Mouse (Mus musculus): Measurements from ENCODE around the gene Hs6st2. TPM values are rescaled to one million over a fixed set of nuclear protein-coding genes. Genes with fewer than 3 reads are reported as not detected.

Hs6st2 gene
- polyA plus RNA-seq, 1 experiment from 2014 or later: 8.8 TPM

DNA sequence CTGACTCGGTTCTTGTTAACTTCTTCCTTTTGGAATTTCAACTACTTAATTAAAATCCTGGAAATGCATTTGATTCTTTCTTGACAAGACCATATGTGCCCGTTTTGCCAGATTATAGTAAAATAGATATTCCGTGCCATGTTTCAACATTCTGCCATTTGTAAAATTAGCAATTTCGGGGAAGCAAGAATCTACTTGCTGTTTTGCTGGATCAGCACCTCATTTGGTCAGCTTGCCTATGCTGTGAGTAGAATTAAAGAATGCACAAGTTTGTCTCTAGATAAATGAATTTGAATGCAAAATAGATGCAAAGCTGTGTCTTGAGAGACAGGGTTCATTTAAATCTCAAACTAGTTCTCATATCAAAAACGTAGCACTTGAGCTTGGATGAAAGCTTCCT lies 142.0 kb downstream of the Hs6st2 start:
- no peak overlapping the region for H3K27ac ChIP-seq
- H3K9ac ChIP-seq: no peak overlapping the region
- no peak overlapping the region for H3K4me3 ChIP-seq
- H3K4me1 ChIP-seq (replicated peaks): no peaks in the 10 kb centered on the region
- ATAC-seq (replicated peaks; ENCODE audit: insufficient number of reproducible peaks, insufficient read depth, low FRiP score, low read depth): no peak
- H3K9me3 ChIP-seq (replicated peaks): no peaks in the 10 kb centered on the region
- WGBS: 77% methylated on average over 5 of the region's 5 CpGs
- H3K36me3 ChIP-seq: no peaks in the 10 kb centered on the region
- no peak overlapping the region for H3K4me2 ChIP-seq
- no peaks in the 10 kb centered on the region for H3K27me3 ChIP-seq

DNA sequence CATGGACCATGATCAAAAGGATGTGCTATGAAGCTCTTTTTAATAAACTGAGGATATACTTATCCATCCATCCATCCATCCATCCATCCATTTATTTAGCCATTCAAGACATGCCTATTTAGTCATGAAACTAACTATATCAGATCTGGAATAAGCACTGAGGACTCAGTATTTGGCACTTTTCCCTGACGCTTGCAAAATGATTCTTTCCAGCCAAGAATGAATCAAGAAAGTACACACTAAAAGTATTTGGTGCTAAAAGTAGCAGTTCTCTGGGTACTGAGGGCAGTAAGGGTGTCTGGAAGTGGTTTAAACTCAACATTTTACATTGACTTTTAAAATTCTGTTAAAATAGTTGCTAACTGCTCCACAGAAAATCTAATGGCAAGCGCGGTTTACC lies 144.6 kb downstream of the Hs6st2 start:
- no peaks in the 10 kb centered on the region for H3K27me3 ChIP-seq
- H3K9ac ChIP-seq: no peak overlapping the region
- whole genome bisulfite sequencing: 77% methylated on average over 3 of the region's 3 CpGs
- H3K4me3 ChIP-seq: no peak overlapping the region
- no peak for ATAC-seq (replicated peaks; ENCODE audit: insufficient number of reproducible peaks, insufficient read depth, low FRiP score, low read depth)
- H3K4me2 ChIP-seq: no peak overlapping the region
- H3K36me3 ChIP-seq: no peaks in the 10 kb centered on the region
- no peaks in the 10 kb centered on the region for H3K4me1 ChIP-seq (replicated peaks)
- H3K27ac ChIP-seq: no peak overlapping the region
- no peaks in the 10 kb centered on the region for H3K9me3 ChIP-seq (replicated peaks)

GRCm38 (mm10) chrX:51535226-51535625 lies 146.4 kb downstream of the Hs6st2 start:
- no peak for ATAC-seq (replicated peaks; ENCODE audit: insufficient number of reproducible peaks, insufficient read depth, low FRiP score, low read depth)
- Histone ChIP-seq H3K4me1 (replicated peaks) (no peaks in the 10 kb centered on the region), H3K27me3 (no peaks in the 10 kb centered on the region), H3K9me3 (replicated peaks) (no peaks in the 10 kb centered on the region), H3K27ac (no peak overlapping the region), H3K4me2 (no peak overlapping the region), H3K4me3 (no peak overlapping the region), H3K36me3 (no peaks in the 10 kb centered on the region), H3K9ac (no peak overlapping the region)
- WGBS: 90% methylated on average over 6 of the region's 6 CpGs

DNA sequence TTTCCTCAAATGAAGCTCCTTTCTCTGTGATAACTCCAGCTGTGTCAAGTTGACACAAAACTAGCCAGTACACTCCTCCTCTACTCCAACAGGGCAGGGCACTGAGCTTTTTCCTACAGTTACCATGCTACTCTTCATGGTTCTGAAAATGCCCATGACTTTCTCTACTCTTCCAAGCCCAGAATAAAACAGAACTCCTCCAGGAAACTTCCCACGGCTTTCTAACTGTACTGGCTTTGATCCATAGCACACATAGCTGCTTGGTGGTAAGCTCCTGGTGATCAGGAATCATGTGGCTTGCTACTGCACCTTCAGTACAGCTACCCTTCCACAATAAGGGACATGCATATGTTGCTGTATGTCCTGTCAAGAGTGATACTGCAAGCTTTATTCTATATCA lies 150.5 kb downstream of the Hs6st2 start:
- no peaks in the 10 kb centered on the region for H3K9me3 ChIP-seq (replicated peaks)
- ATAC-seq (replicated peaks; ENCODE audit: insufficient number of reproducible peaks, insufficient read depth, low FRiP score, low read depth): no peak
- no peak overlapping the region for H3K4me3 ChIP-seq
- no peaks in the 10 kb centered on the region for H3K4me1 ChIP-seq (replicated peaks)
- no peaks in the 10 kb centered on the region for H3K36me3 ChIP-seq
- 77% methylated on average over 1 of the region's 1 CpGs for WGBS
- no peak overlapping the region for H3K9ac ChIP-seq
- no peak overlapping the region for H3K4me2 ChIP-seq
- no peak overlapping the region for H3K27ac ChIP-seq
- H3K27me3 ChIP-seq: no peaks in the 10 kb centered on the region

DNA sequence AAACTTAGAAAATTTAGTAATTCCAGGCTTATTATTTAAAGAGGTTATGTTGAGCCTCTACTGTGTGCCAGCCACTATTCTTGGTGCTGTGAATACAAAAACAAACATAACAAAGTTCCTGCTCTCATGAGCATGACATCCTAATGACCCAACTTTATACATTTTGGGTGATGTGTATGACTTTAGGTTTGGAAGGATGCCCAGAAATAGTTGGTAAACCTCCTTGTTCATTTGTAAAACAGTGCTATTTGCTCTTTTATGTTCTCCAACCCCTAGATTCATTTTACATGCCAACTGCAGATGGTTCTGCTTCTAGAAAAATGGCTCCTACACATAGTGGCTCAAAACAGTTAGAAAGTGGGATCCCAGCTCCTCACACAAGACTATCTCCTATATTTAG lies 153.1 kb downstream of the Hs6st2 start:
- Histone ChIP-seq H3K27me3 (no peaks in the 10 kb centered on the region), H3K27ac (no peak overlapping the region), H3K4me3 (no peak overlapping the region), H3K9ac (no peak overlapping the region), H3K9me3 (replicated peaks) (no peaks in the 10 kb centered on the region), H3K4me1 (replicated peaks) (no peaks in the 10 kb centered on the region), H3K36me3 (no peaks in the 10 kb centered on the region), H3K4me2 (no peak overlapping the region)
- ATAC-seq (replicated peaks; ENCODE audit: insufficient number of reproducible peaks, insufficient read depth, low FRiP score, low read depth): no peak

DNA sequence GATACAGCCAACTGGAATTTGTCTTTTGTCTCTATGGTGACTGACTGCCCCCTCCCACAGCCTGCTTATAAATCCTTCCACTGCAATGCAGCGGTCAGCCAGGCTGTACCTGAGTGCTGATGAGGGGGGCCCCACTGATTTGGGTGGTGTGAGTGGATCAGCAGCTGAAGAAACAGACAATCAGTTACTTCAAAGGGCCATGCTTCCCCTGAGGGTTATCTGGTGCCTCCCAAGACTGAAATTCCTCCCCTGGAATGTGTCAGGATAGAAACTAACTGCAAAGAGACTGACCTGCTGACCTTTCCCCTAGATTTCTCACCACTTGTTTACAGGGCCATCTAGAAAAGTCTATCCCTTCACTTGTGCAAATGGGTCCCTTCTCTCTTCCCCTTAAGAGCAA lies 166.8 kb downstream of the Hs6st2 start:
- Histone ChIP-seq H3K4me1 (replicated peaks) (peaks cover 6% of the 10 kb centered on the region), H3K27ac (no peak overlapping the region), H3K9ac (no peak overlapping the region), H3K36me3 (no peaks in the 10 kb centered on the region), H3K9me3 (replicated peaks) (no peaks in the 10 kb centered on the region), H3K4me3 (no peak overlapping the region), H3K4me2 (no peak overlapping the region), H3K27me3 (no peaks in the 10 kb centered on the region)
- ATAC-seq (replicated peaks; ENCODE audit: insufficient number of reproducible peaks, insufficient read depth, low FRiP score, low read depth): no peak
- WGBS: 24% methylated on average over 1 of the region's 1 CpGs

DNA sequence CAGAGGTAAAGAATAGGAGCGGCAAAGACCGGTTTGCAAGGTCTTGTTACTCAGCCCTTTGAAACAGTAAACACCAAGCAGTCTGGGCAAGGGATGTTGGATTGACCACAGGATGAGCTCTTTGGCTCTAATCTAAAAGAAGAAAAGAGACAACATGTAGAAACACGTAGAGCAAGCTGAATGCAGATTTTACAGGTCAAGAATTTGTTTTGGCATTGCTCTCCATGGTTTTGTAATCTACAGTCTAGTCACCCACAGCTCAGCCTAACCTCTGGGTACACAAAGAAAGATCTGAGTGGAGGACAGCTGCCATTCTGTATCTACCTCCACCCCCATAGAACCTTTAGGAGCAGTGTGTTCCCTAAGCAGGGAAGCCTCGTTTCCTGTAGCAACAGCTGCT lies 175.1 kb downstream of the Hs6st2 start:
- 60% methylated on average over 4 of the region's 4 CpGs for WGBS
- H3K27ac ChIP-seq: no peak overlapping the region
- no peaks in the 10 kb centered on the region for H3K36me3 ChIP-seq
- H3K9me3 ChIP-seq (replicated peaks): no peaks in the 10 kb centered on the region
- no peaks in the 10 kb centered on the region for H3K27me3 ChIP-seq
- 0 out of 2 replicates have a peak, but pooled peaks cover 4% of the 10 kb centered on the region for H3K4me1 ChIP-seq (replicated peaks)
- no peak overlapping the region for H3K4me2 ChIP-seq
- ATAC-seq (replicated peaks; ENCODE audit: insufficient number of reproducible peaks, insufficient read depth, low FRiP score, low read depth): no peak
- H3K9ac ChIP-seq: no peak overlapping the region
- H3K4me3 ChIP-seq: no peak overlapping the region

DNA sequence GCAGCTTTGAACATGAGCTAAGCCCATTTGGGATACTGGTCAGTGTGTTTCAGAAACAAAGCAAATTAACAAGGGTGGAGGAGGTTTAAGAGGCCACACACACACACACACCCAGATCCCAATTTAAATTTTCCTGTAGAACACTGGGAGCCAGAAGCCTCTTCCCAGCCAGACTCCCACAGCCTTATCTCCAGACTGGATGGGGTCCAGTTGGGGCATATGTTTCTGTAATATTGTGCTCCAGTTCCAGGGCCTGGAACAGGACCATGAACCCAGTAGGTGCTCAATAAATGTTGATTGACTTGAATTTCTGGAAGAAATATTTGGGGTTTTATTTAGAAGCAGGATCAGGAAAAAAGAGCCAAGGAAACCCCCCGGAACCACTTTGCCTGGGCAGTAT lies 176.0 kb downstream of the Hs6st2 start:
- H3K4me3 ChIP-seq: no peak overlapping the region
- no peaks in the 10 kb centered on the region for H3K36me3 ChIP-seq
- no peaks in the 10 kb centered on the region for H3K9me3 ChIP-seq (replicated peaks)
- ATAC-seq (replicated peaks; ENCODE audit: insufficient number of reproducible peaks, insufficient read depth, low FRiP score, low read depth): no peak
- 53% methylated on average over 1 of the region's 1 CpGs for WGBS
- 0 out of 2 replicates have a peak, but pooled peaks cover 4% of the 10 kb centered on the region for H3K4me1 ChIP-seq (replicated peaks)
- H3K9ac ChIP-seq: no peak overlapping the region
- no peak overlapping the region for H3K27ac ChIP-seq
- no peak overlapping the region for H3K4me2 ChIP-seq
- no peaks in the 10 kb centered on the region for H3K27me3 ChIP-seq

DNA sequence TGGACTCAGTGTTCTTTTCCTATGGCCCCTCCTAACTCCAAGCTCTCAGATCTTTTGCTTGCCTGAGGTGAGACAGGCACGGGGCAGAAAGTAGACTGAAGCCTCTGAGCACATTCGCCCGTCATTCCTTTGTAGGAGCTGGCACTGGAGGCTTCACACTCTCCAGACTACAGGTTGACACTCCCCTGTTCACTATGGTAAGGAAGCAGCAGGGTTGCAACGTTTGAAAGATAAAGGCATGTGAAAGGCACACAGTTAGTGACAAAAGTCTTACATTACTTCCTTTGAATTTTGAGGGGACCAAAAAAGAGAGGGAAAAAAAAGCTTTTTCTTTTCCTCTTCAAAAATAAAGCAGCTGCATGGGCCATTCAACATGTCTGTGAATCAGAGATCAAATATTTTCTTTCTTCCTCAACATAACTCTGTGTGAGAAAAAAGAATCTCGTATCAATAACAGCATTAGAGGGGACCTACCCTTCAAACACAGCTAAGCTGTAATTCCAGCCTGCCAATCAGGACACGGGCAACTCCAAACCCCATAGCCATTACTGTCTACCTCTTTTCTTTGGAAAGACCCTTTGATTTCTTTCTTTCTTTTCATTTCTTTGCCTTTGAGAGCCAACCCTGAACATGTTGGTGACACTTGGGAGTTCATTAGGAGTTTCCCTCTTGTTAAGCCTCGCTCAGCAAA lies 177.7 kb downstream of the Hs6st2 start:
- Histone ChIP-seq H3K4me1 (replicated peaks) (0 out of 2 replicates have a peak, but pooled peaks cover 4% of the 10 kb centered on the region), H3K36me3 (no peaks in the 10 kb centered on the region), H3K27ac (no peak overlapping the region), H3K4me3 (no peak overlapping the region), H3K27me3 (no peaks in the 10 kb centered on the region), H3K4me2 (no peak overlapping the region), H3K9me3 (replicated peaks) (no peaks in the 10 kb centered on the region), H3K9ac (no peak overlapping the region)
- no peak for ATAC-seq (replicated peaks; ENCODE audit: insufficient number of reproducible peaks, insufficient read depth, low FRiP score, low read depth)
- WGBS: 55% methylated on average over 7 of the region's 7 CpGs

DNA sequence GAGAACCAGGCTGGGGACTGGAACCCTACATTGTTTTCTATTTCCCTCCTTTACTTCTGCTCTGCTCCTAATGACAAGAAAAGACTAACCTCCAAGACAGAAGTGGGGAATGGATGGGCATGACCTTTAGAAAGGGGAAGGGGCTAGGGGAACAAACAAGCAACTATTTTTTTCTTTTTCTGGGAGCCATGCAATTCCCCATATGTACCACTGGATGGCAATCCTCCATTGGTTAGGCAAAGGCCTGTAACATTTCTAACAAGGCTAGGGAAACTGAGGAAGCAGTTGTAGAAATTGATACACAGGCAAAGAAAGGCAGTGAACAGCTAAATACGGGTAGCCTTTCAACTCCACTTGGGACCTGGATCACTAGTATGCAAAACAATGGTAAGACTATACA lies 183.8 kb downstream of the Hs6st2 start:
- Histone ChIP-seq H3K36me3 (no peaks in the 10 kb centered on the region), H3K4me1 (replicated peaks) (no peaks in the 10 kb centered on the region), H3K9ac (no peak overlapping the region), H3K4me3 (no peak overlapping the region), H3K9me3 (replicated peaks) (no peaks in the 10 kb centered on the region), H3K4me2 (no peak overlapping the region), H3K27ac (no peak overlapping the region), H3K27me3 (no peaks in the 10 kb centered on the region)
- 45% methylated on average over 1 of the region's 1 CpGs for WGBS
- ATAC-seq (replicated peaks; ENCODE audit: insufficient number of reproducible peaks, insufficient read depth, low FRiP score, low read depth): no peak

DNA sequence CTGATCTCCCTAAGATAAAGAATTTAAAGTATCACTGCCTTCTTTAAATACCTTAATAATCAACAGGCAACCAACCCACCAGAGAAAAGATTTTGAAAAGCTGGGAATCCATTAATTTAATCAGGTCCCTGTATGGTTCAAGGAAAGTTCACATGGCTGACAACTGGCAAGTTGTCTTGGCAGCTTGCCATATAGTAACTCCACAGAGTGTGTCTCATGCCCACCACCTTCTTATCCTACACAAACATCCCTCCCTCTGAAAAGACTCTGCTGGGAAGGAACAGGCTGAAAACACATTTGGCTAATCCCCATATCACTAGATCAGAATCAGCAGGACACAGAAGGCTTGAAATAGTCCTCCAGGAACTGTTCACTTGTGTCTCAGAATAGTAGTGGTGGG lies 193.3 kb downstream of the Hs6st2 start:
- H3K27ac ChIP-seq: no peak overlapping the region

GRCm38 (mm10) chrX:51469411-51469810 lies 212.2 kb downstream of the Hs6st2 start:
- no peak overlapping the region for H3K4me3 ChIP-seq
- H3K27ac ChIP-seq: no peak overlapping the region
- H3K4me1 ChIP-seq (replicated peaks): no peaks in the 10 kb centered on the region
- H3K4me2 ChIP-seq: no peak overlapping the region
- H3K36me3 ChIP-seq: no peaks in the 10 kb centered on the region
- WGBS: 81% methylated on average over 4 of the region's 4 CpGs
- H3K27me3 ChIP-seq: no peaks in the 10 kb centered on the region
- H3K9me3 ChIP-seq (replicated peaks): no peaks in the 10 kb centered on the region
- ATAC-seq (replicated peaks; ENCODE audit: insufficient number of reproducible peaks, insufficient read depth, low FRiP score, low read depth): no peak
- H3K9ac ChIP-seq: no peak overlapping the region

More for the DNA sequence above, 193.3 kb downstream of the Hs6st2 start:
- Histone ChIP-seq H3K27me3 (no peaks in the 10 kb centered on the region), H3K36me3 (no peaks in the 10 kb centered on the region), H3K9ac (no peak overlapping the region), H3K4me1 (replicated peaks) (no peaks in the 10 kb centered on the region), H3K4me2 (no peak overlapping the region), H3K9me3 (replicated peaks) (no peaks in the 10 kb centered on the region), H3K4me3 (no peak overlapping the region)
- ATAC-seq (replicated peaks; ENCODE audit: insufficient number of reproducible peaks, insufficient read depth, low FRiP score, low read depth): no peak
